Mouse (Mus musculus): ENCODE measurements around the gene Defb10.
"Not testable (repeated sequence)": the region's sequence is repeated elsewhere in the genome, so short reads cannot be mapped to it uniquely, and the experiment has no call there.

Gene Defb10

GRCm38 (mm10) chr8:21858586-21858985 lies at the start of gene Defb10:
Gene Defb10, plus strand, starts transcription at chr8:21858901.
- DNase-seq (ENCODE audit: low read depth in 2 of 2, low spot score in 2 of 2), result not testable (repeated sequence)

- DNase-seq (ENCODE audit: low read depth in 2 of 2, low spot score in 2 of 2), result not testable (repeated sequence)
Measured at GRCm38 (mm10) chr8:21885321-21885720, 26.6 kb downstream of the Defb10 start, which contains the start of gene Defb9. Gene Defb9, minus strand, starts transcription at chr8:21885421.

GRCm38 (mm10) chr8:21906290-21906689 lies 47.6 kb downstream of the Defb10 start, which contains the start of gene Defb11:
Gene Defb11, minus strand, starts transcription at chr8:21906412.
- DNase-seq (ENCODE audit: low read depth in 2 of 2, low spot score in 2 of 2), result not testable (repeated sequence)
